Mouse (Mus musculus): Measurements from ENCODE around the gene Caly.

Caly gene

GRCm38 (mm10) chr7:140081408-140082241, 723 bp downstream of the Caly start:
- peak; percentile 72 for DNase-seq

GRCm38 (mm10) chr7:140080503-140081156, 1.7 kb downstream of the Caly start:
- DNase-seq = peak; percentile 95

GRCm38 (mm10) chr7:140078711-140079110, 3.6 kb downstream of the Caly start:
- peak; percentile 81 for DNase-seq

GRCm38 (mm10) chr7:140077698-140078097, 4.7 kb downstream of the Caly start:
- DNase-seq = no peak

- no peak for DNase-seq
These were observed 12.2 kb downstream of the Caly start for GRCm38 (mm10) chr7:140070042-140070711.

GRCm38 (mm10) chr7:140067397-140067796, 15.0 kb downstream of the Caly start:
- DNase-seq = no peak

GRCm38 (mm10) chr7:140063092-140063491, 19.3 kb downstream of the Caly start:
- peak; percentile 68 for DNase-seq

GRCm38 (mm10) chr7:140062307-140062706, 20.0 kb downstream of the Caly start:
- no peak for DNase-seq

- no peak for DNase-seq
These were observed 20.6 kb downstream of the Caly start for GRCm38 (mm10) chr7:140061832-140062130.

- no peak for DNase-seq
These were observed 21.2 kb downstream of the Caly start for GRCm38 (mm10) chr7:140060936-140061831.

GRCm38 (mm10) chr7:140059601-140060000, 22.7 kb downstream of the Caly start:
- DNase-seq = no peak

- DNase-seq = no peak
These were observed 23.8 kb downstream of the Caly start for GRCm38 (mm10) chr7:140058528-140058927.

- DNase-seq = no peak
These were observed 24.6 kb downstream of the Caly start for GRCm38 (mm10) chr7:140057413-140058407.

- no peak for DNase-seq
These were observed 28.2 kb downstream of the Caly start for GRCm38 (mm10) chr7:140054124-140054523.

GRCm38 (mm10) chr7:140049115-140049689, 33.1 kb downstream of the Caly start:
- no peak for DNase-seq

GRCm38 (mm10) chr7:140048361-140049114, 33.8 kb downstream of the Caly start, which contains the start of gene Msx3:
Gene Msx3 (minus strand): TSS chr7:140049089.
- DNase-seq = no peak

GRCm38 (mm10) chr7:140047811-140048311, 34.5 kb downstream of the Caly start:
- DNase-seq = no peak

GRCm38 (mm10) chr7:140045546-140045945, 36.8 kb downstream of the Caly start:
- no peak for DNase-seq

GRCm38 (mm10) chr7:140042728-140043127, 39.6 kb downstream of the Caly start:
- no peak for DNase-seq

- DNase-seq = no peak
These were observed 45.2 kb downstream of the Caly start for GRCm38 (mm10) chr7:140037171-140037555.
